Mouse (Mus musculus): Measurements from ENCODE around the gene Cpsf4l. TPM values are rescaled to one million over a fixed set of nuclear protein-coding genes. Genes with fewer than 3 reads are reported as not detected.
A peak's percentile ranks its signal among the peaks of the same experiment; 100 is the strongest.

Cpsf4l gene
- total and polyA plus RNA-seq, 2 experiments = 3.0 to 9.9 TPM

- DNase-seq (ENCODE audit: extremely low read depth, low read depth, low spot score) = no peak
- WGBS = 88% methylated on average over 15 of the region's 15 CpGs
- no peak for TF ChIP-seq POLR2A (IDR thresholded peaks at IDR 0.05; ENCODE audit: extremely low read depth, insufficient read depth, low read length)
- no peak for TF ChIP-seq CTCF (IDR thresholded peaks at IDR 0.05; ENCODE audit: low read depth, low read length)
- H3K9ac ChIP-seq (ENCODE audit: low read depth, low read length) = no peak overlapping the region
- H3K27me3 ChIP-seq (ENCODE audit: control insufficient read depth, insufficient read depth, low read length) = no peaks in the 10 kb centered on the region
- H3K4me1 ChIP-seq (ENCODE audit: control insufficient read depth, insufficient read depth, low read length) = peaks cover 4% of the 10 kb centered on the region; the same call in 1 of the 2 replicates
- H3K79me2 ChIP-seq (ENCODE audit: control insufficient read depth, insufficient read depth, low read length) = no peaks in the 10 kb centered on the region
- no peak overlapping the region for H3K27ac ChIP-seq (replicated peaks; ENCODE audit: insufficient read depth, low read depth, low read length)
- no peak overlapping the region for H3K4me3 ChIP-seq (ENCODE audit: insufficient read depth, low read depth, low read length)
- H3K36me3 ChIP-seq (ENCODE audit: control insufficient read depth, insufficient read depth, low read length) = no peaks in the 10 kb centered on the region
Measured at GRCm38 (mm10) chr11:113705966-113706652, 3.7 kb downstream of the Cpsf4l start.

DNA sequence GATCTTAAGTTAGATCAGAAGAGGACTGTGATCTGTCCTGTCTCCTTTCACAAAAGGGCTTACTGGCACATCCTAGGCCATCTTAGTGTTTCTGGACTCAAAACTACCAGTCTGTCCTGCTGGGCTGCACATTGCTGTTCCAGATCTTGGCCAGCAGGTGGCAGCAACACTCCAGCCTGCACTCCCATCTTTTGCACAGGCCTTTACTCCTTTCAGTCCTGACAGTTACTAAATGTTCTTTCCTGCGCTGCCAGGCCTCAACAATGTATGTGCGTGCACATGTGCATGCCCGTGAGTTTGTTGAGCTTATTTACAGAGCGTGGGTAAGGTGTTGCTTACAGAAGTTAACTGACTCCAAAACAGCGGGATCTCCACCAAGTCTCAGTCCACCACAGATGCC is 6.1 kb downstream of the Cpsf4l start:
- no peak for TF ChIP-seq POLR2A (IDR thresholded peaks at IDR 0.05; ENCODE audit: extremely low read depth, insufficient read depth, low read length)
- TF ChIP-seq CTCF (IDR thresholded peaks at IDR 0.05; ENCODE audit: low read depth, low read length) = peak; percentile 99
- DNase-seq (ENCODE audit: extremely low read depth, low read depth, low spot score) = peak; percentile 52
- no peaks in the 10 kb centered on the region for H3K4me1 ChIP-seq (ENCODE audit: control insufficient read depth, insufficient read depth, low read length)
- 34% methylated on average over 5 of the region's 5 CpGs for WGBS
- H3K27me3 ChIP-seq (ENCODE audit: control insufficient read depth, insufficient read depth, low read length) = no peaks in the 10 kb centered on the region
- H3K79me2 ChIP-seq (ENCODE audit: control insufficient read depth, insufficient read depth, low read length) = no peaks in the 10 kb centered on the region
- no peaks in the 10 kb centered on the region for H3K36me3 ChIP-seq (ENCODE audit: control insufficient read depth, insufficient read depth, low read length)
- no peak overlapping the region for H3K27ac ChIP-seq (replicated peaks; ENCODE audit: insufficient read depth, low read depth, low read length)
- H3K4me3 ChIP-seq (ENCODE audit: insufficient read depth, low read depth, low read length) = no peak overlapping the region
- H3K9ac ChIP-seq (ENCODE audit: low read depth, low read length) = no peak overlapping the region

GRCm38 (mm10) chr11:113699643-113700042 is 10.2 kb downstream of the Cpsf4l start:
- TF ChIP-seq CTCF (IDR thresholded peaks at IDR 0.05; ENCODE audit: low read depth, low read length) = no peak
- no peak for TF ChIP-seq POLR2A (IDR thresholded peaks at IDR 0.05; ENCODE audit: extremely low read depth, insufficient read depth, low read length)
- Histone ChIP-seq H3K4me3 (ENCODE audit: insufficient read depth, low read depth, low read length) (no peak overlapping the region), H3K4me1 (ENCODE audit: control insufficient read depth, insufficient read depth, low read length) (peaks cover 4% of the 10 kb centered on the region), H3K79me2 (ENCODE audit: control insufficient read depth, insufficient read depth, low read length) (no peaks in the 10 kb centered on the region), H3K9ac (ENCODE audit: low read depth, low read length) (no peak overlapping the region), H3K27me3 (ENCODE audit: control insufficient read depth, insufficient read depth, low read length) (no peaks in the 10 kb centered on the region), H3K36me3 (ENCODE audit: control insufficient read depth, insufficient read depth, low read length) (no peaks in the 10 kb centered on the region), H3K27ac (replicated peaks; ENCODE audit: insufficient read depth, low read depth, low read length) (no peak overlapping the region)
- 90% methylated on average over 7 of the region's 7 CpGs for WGBS
- DNase-seq (ENCODE audit: extremely low read depth, low read depth, low spot score) = no peak

DNA sequence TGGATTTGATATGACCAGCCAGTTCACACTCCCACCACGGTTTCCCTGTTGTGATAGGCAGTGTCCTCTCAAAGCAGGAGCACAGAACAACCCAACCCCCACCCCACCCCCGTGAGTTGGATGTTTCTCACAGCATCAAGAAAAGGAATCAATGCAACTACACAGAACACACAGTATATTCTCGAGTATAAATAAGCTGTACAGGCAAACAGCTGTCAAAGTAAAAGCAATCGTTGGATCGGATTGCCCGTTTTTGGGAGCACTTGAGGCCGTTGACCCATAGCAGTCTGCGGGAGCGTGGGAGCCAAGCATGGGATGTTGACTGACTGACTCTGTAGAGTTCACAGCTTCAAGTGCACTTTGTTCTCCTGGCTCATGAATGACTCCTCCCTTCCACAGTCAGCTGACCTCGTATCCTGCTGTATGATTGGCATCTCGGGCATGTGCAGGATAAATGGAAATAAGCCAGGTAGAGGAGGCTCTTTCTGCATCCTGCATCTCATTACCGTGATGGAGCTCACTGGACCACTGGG is 11.7 kb downstream of the Cpsf4l start:
- TF ChIP-seq POLR2A (IDR thresholded peaks at IDR 0.05; ENCODE audit: extremely low read depth, insufficient read depth, low read length) (no peak), CTCF (IDR thresholded peaks at IDR 0.05; ENCODE audit: low read depth, low read length) (no peak)
- H3K79me2 ChIP-seq (ENCODE audit: control insufficient read depth, insufficient read depth, low read length) = no peaks in the 10 kb centered on the region
- H3K36me3 ChIP-seq (ENCODE audit: control insufficient read depth, insufficient read depth, low read length) = no peaks in the 10 kb centered on the region
- peak; percentile 99 for DNase-seq (ENCODE audit: extremely low read depth, low read depth, low spot score)
- H3K4me3 ChIP-seq (ENCODE audit: insufficient read depth, low read depth, low read length) = no peak overlapping the region
- no peak overlapping the region for H3K27ac ChIP-seq (replicated peaks; ENCODE audit: insufficient read depth, low read depth, low read length)
- 18% methylated on average over 12 of the region's 12 CpGs for WGBS
- H3K4me1 ChIP-seq (ENCODE audit: control insufficient read depth, insufficient read depth, low read length) = peaks cover 4% of the 10 kb centered on the region
- no peaks in the 10 kb centered on the region for H3K27me3 ChIP-seq (ENCODE audit: control insufficient read depth, insufficient read depth, low read length)
- no peak overlapping the region for H3K9ac ChIP-seq (ENCODE audit: low read depth, low read length)

DNA sequence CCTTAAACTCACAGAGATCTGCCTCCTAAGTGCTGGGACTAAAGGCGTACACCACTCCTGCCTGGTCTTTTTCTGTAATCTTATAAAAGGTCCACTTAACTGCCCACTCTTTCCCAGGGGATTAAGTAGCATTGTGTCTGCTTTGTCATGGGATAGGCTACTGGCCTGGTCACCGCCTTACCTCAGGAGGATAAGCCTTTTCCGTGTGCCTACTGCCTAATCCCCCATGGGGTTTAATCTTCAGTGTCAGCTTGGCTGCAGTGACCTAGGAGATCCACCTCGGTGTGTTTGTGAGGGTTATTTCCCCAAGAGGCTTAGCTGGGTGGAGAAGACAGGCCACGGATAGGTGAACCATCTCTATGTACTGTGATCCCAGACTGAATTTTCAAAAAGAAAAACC is 12.2 kb downstream of the Cpsf4l start:
- Histone ChIP-seq H3K4me1 (ENCODE audit: control insufficient read depth, insufficient read depth, low read length) (peaks cover 4% of the 10 kb centered on the region), H3K79me2 (ENCODE audit: control insufficient read depth, insufficient read depth, low read length) (no peaks in the 10 kb centered on the region), H3K9ac (ENCODE audit: low read depth, low read length) (no peak overlapping the region), H3K27me3 (ENCODE audit: control insufficient read depth, insufficient read depth, low read length) (no peaks in the 10 kb centered on the region), H3K36me3 (ENCODE audit: control insufficient read depth, insufficient read depth, low read length) (no peaks in the 10 kb centered on the region), H3K27ac (replicated peaks; ENCODE audit: insufficient read depth, low read depth, low read length) (peak overlapping the region; percentile 20), H3K4me3 (ENCODE audit: insufficient read depth, low read depth, low read length) (no peak overlapping the region)
- 52% methylated on average over 5 of the region's 5 CpGs for WGBS
- TF ChIP-seq POLR2A (IDR thresholded peaks at IDR 0.05; ENCODE audit: extremely low read depth, insufficient read depth, low read length) (no peak), CTCF (IDR thresholded peaks at IDR 0.05; ENCODE audit: low read depth, low read length) (no peak)
- DNase-seq (ENCODE audit: extremely low read depth, low read depth, low spot score) = no peak

DNA sequence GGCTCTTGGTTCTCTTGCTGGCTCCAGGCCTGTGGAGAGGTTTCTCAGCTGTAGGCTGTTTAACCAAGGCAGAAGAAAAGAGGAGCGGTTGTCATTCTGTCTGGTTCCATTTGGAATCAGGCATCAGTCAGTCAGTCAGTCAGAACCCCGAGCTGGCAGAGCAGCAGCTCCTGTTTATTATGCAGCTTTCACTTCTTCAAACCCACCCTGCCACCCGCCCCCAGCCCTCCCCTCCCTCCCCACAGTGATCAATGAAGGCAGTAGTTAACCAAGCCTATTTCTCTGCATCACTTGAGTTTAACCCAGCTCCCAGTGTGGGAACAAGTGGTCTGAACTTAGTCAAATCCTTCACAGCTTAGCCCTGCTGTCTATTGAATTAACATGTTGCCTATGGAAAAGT is 18.0 kb downstream of the Cpsf4l start:
- peaks cover 5% of the 10 kb centered on the region for H3K4me1 ChIP-seq (ENCODE audit: control insufficient read depth, insufficient read depth, low read length)
- no peak overlapping the region for H3K9ac ChIP-seq (ENCODE audit: low read depth, low read length)
- no peak for TF ChIP-seq CTCF (IDR thresholded peaks at IDR 0.05; ENCODE audit: low read depth, low read length)
- no peak for TF ChIP-seq POLR2A (IDR thresholded peaks at IDR 0.05; ENCODE audit: extremely low read depth, insufficient read depth, low read length)
- H3K27ac ChIP-seq (replicated peaks; ENCODE audit: insufficient read depth, low read depth, low read length) = no peak overlapping the region
- H3K79me2 ChIP-seq (ENCODE audit: control insufficient read depth, insufficient read depth, low read length) = no peaks in the 10 kb centered on the region
- H3K4me3 ChIP-seq (ENCODE audit: insufficient read depth, low read depth, low read length) = no peak overlapping the region
- H3K36me3 ChIP-seq (ENCODE audit: control insufficient read depth, insufficient read depth, low read length) = no peaks in the 10 kb centered on the region; the same call in 1 of the 2 replicates
- 86% methylated on average over 3 of the region's 3 CpGs for WGBS
- DNase-seq (ENCODE audit: extremely low read depth, low read depth, low spot score) = no peak
- H3K27me3 ChIP-seq (ENCODE audit: control insufficient read depth, insufficient read depth, low read length) = no peaks in the 10 kb centered on the region
